Mouse (Mus musculus) testis, adult 2 months (tissue): ENCODE measurements around the gene Plcb1.

Source experiments
- CTCF ChIP-seq: fragments of 200-500 bp; IDR thresholded peaks from 2 replicates; pipeline ENCODE4 v1.5.1; 2012; ENCODE audit warnings: low read depth, mild to moderate bottlenecking, inconsistent platforms, low read length, moderate library complexity; ENCODE audit not compliant: control insufficient read depth, insufficient read depth, insufficient replicate concordance
- POLR2A ChIP-seq: fragments of 200-500 bp; IDR thresholded peaks from 2 replicates; pipeline ENCODE4 v1.6.1; 2012; ENCODE audit warnings: low read depth, mild to moderate bottlenecking, inconsistent platforms, low read length, moderate library complexity; ENCODE audit not compliant: control insufficient read depth

GRCm38 (mm10) chr2:135453581-135453980 is 667.7 kb downstream of the Plcb1 start:
- TF ChIP-seq CTCF (no peak), POLR2A (no peak)
